Mouse (Mus musculus): ENCODE results near the gene Ivns1abp. TPM values are rescaled to one million over a fixed set of nuclear protein-coding genes. Genes with fewer than 3 reads are reported as not detected.
"Not testable (repeated sequence)": the region's sequence is repeated elsewhere in the genome, so short reads cannot be mapped to it uniquely, and the experiment has no call there.

Gene Ivns1abp
- polyA plus RNA-seq, 1 experiment from 2014 or later: 228 TPM

DNA sequence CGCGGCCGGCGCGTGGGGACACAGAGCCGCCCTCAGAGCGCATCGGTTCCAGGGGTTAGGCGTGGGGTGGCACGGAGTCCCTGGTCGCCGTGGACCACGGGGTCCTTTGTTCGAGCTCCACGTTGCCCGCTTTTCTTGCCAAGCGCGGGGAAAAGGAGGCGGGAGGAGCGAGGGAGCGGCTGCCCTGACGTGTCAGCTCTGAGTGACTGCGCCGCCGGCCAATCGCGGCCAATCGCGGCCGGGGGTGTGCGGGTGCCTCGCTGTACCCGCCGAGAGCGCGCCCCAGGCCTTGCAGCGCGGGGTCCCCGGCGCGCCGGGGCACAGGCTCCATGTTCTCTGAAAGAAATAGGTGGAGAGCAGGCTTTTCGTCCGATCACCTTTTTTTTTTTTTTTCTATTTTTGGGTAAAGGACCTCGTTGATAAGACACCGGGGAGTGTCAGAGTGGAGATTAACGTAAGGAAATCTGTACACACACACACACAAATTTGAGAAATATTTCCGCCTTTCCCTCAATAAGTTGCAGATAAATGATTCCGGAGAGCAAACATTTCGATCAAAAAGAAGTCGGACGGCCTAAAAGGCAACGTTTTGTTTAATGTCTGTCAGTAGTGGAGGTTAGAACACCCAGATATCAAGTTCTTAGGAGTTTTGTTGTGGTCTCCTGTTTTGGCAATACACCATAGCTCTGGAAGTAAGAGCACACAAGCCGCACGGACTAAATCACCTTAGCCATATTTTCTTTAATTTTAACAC lies 1.0 kb downstream of the Ivns1abp start:
- H3K9me3 ChIP-seq (replicated peaks; ENCODE audit: control insufficient read depth, low read length): no peaks in the 10 kb centered on the region
- 1% methylated on average over 55 of the region's 55 CpGs for WGBS (ENCODE audit: insufficient replicate concordance)
- H3K4me2 ChIP-seq: peak overlapping the region; percentile 83
- peak overlapping the region; percentile 97 for H3K4me3 ChIP-seq (ENCODE audit: low read depth, low read length)
- ATAC-seq (replicated peaks; ENCODE audit: insufficient number of reproducible peaks, low FRiP score, low TSS enrichment): peak; percentile 83
- H3K9ac ChIP-seq (ENCODE audit: low read depth, low read length): peak overlapping the region; percentile 99
- peak overlapping the region; percentile 95 for H3K27ac ChIP-seq (ENCODE audit: low read depth, low read length)
- H3K27me3 ChIP-seq (ENCODE audit: control insufficient read depth, insufficient read depth, low read length): no peaks in the 10 kb centered on the region
- H3K4me1 ChIP-seq (ENCODE audit: control insufficient read depth, insufficient read depth, low read length): peaks cover 33% of the 10 kb centered on the region
- H3K36me3 ChIP-seq (ENCODE audit: control insufficient read depth, insufficient read depth, low read length): 0 out of 2 replicates have a peak, but pooled peaks cover 2% of the 10 kb centered on the region

DNA sequence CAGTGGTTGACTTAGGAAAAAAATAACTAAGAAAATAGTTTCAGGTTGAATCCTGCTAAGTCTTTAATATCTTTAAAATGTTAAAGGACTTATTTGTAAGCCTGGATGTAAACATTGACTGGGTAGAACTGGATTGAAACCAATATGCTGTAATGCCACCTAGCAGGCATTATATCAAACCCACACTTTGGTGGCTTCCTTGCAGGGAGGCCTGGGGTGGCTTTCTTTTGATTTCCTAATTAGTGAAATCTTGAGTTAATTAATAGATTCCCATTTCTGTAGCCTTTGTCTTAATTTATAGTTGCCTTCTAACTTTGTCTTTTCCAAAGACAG lies 1.6 kb downstream of the Ivns1abp start:
- peak overlapping the region; percentile 99 for H3K9ac ChIP-seq (ENCODE audit: low read depth, low read length)
- ATAC-seq (replicated peaks; ENCODE audit: insufficient number of reproducible peaks, low FRiP score, low TSS enrichment): no peak
- H3K36me3 ChIP-seq (ENCODE audit: control insufficient read depth, insufficient read depth, low read length): 0 out of 2 replicates have a peak, but pooled peaks cover 2% of the 10 kb centered on the region
- H3K4me2 ChIP-seq: peak overlapping the region; percentile 83
- H3K4me3 ChIP-seq (ENCODE audit: low read depth, low read length): peak overlapping the region; percentile 97
- H3K9me3 ChIP-seq (replicated peaks; ENCODE audit: control insufficient read depth, low read length): no peaks in the 10 kb centered on the region
- H3K27me3 ChIP-seq (ENCODE audit: control insufficient read depth, insufficient read depth, low read length): no peaks in the 10 kb centered on the region
- H3K4me1 ChIP-seq (ENCODE audit: control insufficient read depth, insufficient read depth, low read length): peaks cover 30% of the 10 kb centered on the region
- H3K27ac ChIP-seq (ENCODE audit: low read depth, low read length): peak overlapping the region; percentile 95; the same call in 1 of the 2 replicates

DNA sequence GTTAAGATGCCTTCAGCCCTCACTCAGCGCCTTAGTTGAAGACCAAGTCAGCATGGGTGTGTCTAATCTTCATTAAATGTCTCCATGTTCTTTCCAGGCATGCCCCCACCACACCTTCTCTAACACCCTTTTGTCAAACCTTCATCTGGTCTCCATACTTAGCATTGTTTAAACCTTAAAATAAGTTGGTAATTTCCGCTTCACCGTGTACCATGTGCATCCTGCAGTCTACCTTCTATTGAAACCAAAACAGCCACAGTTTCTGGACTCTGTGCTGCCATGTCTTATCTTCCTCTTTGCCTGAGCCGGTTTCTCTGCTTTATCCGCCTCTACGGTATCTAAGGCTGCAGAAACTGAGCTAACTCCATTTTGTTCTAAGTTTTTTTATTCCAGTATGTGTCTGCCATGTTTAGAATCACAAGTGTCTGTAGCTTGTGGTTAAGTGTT lies 2.4 kb downstream of the Ivns1abp start:
- ATAC-seq (replicated peaks; ENCODE audit: insufficient number of reproducible peaks, low FRiP score, low TSS enrichment): no peak
- peak overlapping the region; percentile 56 for H3K9ac ChIP-seq (ENCODE audit: low read depth, low read length)
- peak overlapping the region; percentile 97 for H3K4me3 ChIP-seq (ENCODE audit: low read depth, low read length)
- H3K9me3 ChIP-seq (replicated peaks; ENCODE audit: control insufficient read depth, low read length): no peaks in the 10 kb centered on the region
- H3K36me3 ChIP-seq (ENCODE audit: control insufficient read depth, insufficient read depth, low read length): peaks cover 10% of the 10 kb centered on the region
- H3K4me1 ChIP-seq (ENCODE audit: control insufficient read depth, insufficient read depth, low read length): peaks cover 25% of the 10 kb centered on the region
- H3K4me2 ChIP-seq: peak overlapping the region; percentile 83
- H3K27me3 ChIP-seq (ENCODE audit: control insufficient read depth, insufficient read depth, low read length): no peaks in the 10 kb centered on the region
- peak overlapping the region; percentile 6; the same call in 1 of the 2 replicates for H3K27ac ChIP-seq (ENCODE audit: low read depth, low read length)
- 10% methylated on average over 6 of the region's 6 CpGs for WGBS (ENCODE audit: insufficient replicate concordance)

DNA sequence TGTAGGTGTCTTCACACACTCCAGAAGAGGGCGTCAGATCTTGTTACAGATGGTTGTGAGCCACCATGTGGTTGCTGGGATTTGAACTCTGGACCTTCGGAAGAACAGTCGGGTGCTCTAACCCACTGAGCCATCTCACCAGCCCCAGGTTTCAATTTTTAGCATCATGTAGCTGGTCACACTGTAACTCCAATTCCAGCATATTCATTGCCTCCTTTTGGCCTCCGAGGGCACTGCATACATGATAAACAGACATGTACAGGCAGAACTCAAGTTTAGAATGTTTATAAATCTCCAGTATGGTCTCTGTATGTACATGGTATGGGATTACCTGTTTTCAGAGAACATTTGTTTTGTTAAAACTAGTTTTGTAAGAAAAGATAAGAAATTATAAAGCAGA lies 4.0 kb downstream of the Ivns1abp start:
- Histone ChIP-seq H3K4me1 (ENCODE audit: control insufficient read depth, insufficient read depth, low read length) (peaks cover 13% of the 10 kb centered on the region), H3K36me3 (ENCODE audit: control insufficient read depth, insufficient read depth, low read length) (peaks cover 19% of the 10 kb centered on the region)
- H3K9me3 ChIP-seq (replicated peaks; ENCODE audit: control insufficient read depth, low read length); H3K9ac ChIP-seq (ENCODE audit: low read depth, low read length); H3K4me3 ChIP-seq (ENCODE audit: low read depth, low read length); H3K4me2 ChIP-seq; H3K27me3 ChIP-seq (ENCODE audit: control insufficient read depth, insufficient read depth, low read length); ATAC-seq (replicated peaks; ENCODE audit: insufficient number of reproducible peaks, low FRiP score, low TSS enrichment); H3K27ac ChIP-seq (ENCODE audit: low read depth, low read length): not testable (repeated sequence)
- 71% methylated on average over 4 of the region's 4 CpGs for WGBS (ENCODE audit: insufficient replicate concordance)

DNA sequence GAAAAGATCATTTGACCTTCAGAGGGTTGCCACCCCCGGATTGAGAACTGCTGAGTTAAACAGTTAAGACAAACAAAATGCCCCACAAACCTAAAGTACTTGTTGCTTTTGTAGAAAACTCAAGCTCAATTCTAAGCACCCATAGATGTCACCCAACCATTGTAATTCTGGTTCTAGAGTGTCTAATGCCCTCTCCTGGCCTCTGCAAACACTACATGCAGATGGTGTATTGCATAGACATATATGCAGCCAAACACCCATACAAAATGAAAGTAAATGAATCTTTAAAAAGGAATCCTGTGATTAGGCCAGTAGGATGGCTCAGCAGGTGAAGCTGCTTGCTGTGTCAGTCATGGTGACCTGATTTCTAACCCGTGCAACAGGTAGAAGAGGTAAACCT lies 8.6 kb downstream of the Ivns1abp start:
- Histone ChIP-seq H3K9me3 (replicated peaks; ENCODE audit: control insufficient read depth, low read length) (no peaks in the 10 kb centered on the region), H3K27me3 (ENCODE audit: control insufficient read depth, insufficient read depth, low read length) (no peaks in the 10 kb centered on the region), H3K4me2 (no peak overlapping the region), H3K4me1 (ENCODE audit: control insufficient read depth, insufficient read depth, low read length) (0 out of 2 replicates have a peak, but pooled peaks cover 3% of the 10 kb centered on the region), H3K27ac (ENCODE audit: low read depth, low read length) (no peak overlapping the region), H3K4me3 (ENCODE audit: low read depth, low read length) (no peak overlapping the region), H3K9ac (ENCODE audit: low read depth, low read length) (no peak overlapping the region), H3K36me3 (ENCODE audit: control insufficient read depth, insufficient read depth, low read length) (peaks cover 36% of the 10 kb centered on the region)
- no peak for ATAC-seq (replicated peaks; ENCODE audit: insufficient number of reproducible peaks, low FRiP score, low TSS enrichment)
- WGBS (ENCODE audit: insufficient replicate concordance): 83% methylated on average over 2 of the region's 2 CpGs

DNA sequence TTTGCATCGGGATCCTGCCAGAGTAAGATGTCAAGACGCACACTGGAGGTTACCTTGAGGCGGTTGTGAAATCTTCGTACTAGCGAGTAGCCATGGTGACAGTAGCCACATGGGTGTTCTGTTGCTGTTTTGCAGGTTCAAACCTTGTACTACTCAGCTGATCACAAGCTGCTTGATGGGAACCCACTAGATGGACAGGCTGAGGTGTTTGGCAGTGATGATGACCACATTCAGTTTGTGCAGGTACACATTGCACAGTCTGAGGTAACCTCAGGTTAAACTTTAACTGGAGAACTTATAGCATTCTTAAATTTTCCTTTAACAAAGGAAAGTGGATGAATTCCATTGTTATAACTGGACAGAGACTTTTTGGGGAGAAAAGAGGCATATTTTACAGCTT lies 11.7 kb downstream of the Ivns1abp start:
- Histone ChIP-seq H3K27me3 (ENCODE audit: control insufficient read depth, insufficient read depth, low read length) (no peaks in the 10 kb centered on the region), H3K9ac (ENCODE audit: low read depth, low read length) (no peak overlapping the region), H3K36me3 (ENCODE audit: control insufficient read depth, insufficient read depth, low read length) (peaks cover 59% of the 10 kb centered on the region), H3K4me2 (no peak overlapping the region), H3K4me3 (ENCODE audit: low read depth, low read length) (no peak overlapping the region), H3K9me3 (replicated peaks; ENCODE audit: control insufficient read depth, low read length) (no peaks in the 10 kb centered on the region), H3K4me1 (ENCODE audit: control insufficient read depth, insufficient read depth, low read length) (no peaks in the 10 kb centered on the region), H3K27ac (ENCODE audit: low read depth, low read length) (no peak overlapping the region)
- ATAC-seq (replicated peaks; ENCODE audit: insufficient number of reproducible peaks, low FRiP score, low TSS enrichment): no peak
- 92% methylated on average over 5 of the region's 5 CpGs for WGBS (ENCODE audit: insufficient replicate concordance)

DNA sequence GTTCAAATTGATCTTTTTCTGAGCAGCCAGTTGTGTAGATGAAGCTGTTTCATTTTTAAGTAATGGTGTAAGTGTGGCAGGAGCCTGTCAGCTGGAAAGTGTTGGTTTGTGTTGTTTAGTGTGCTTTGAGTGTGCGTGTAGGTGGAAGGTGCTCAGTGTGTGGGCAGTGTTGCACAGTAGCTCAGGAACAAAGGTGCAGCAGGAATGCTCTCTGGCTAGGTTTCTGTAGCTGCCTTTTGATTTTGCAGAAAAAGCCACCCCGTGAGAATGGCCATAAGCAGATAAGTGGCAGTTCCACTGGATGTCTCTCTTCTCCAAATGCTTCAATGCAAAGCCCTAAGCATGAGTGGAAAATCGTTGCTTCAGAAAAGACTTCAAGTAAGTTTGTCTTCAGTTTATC lies 15.1 kb downstream of the Ivns1abp start:
- Histone ChIP-seq H3K27ac (ENCODE audit: low read depth, low read length) (no peak overlapping the region), H3K9me3 (replicated peaks; ENCODE audit: control insufficient read depth, low read length) (no peaks in the 10 kb centered on the region), H3K27me3 (ENCODE audit: control insufficient read depth, insufficient read depth, low read length) (no peaks in the 10 kb centered on the region), H3K4me2 (no peak overlapping the region), H3K36me3 (ENCODE audit: control insufficient read depth, insufficient read depth, low read length) (peaks cover 57% of the 10 kb centered on the region), H3K9ac (ENCODE audit: low read depth, low read length) (no peak overlapping the region), H3K4me3 (ENCODE audit: low read depth, low read length) (no peak overlapping the region), H3K4me1 (ENCODE audit: control insufficient read depth, insufficient read depth, low read length) (no peaks in the 10 kb centered on the region)
- WGBS (ENCODE audit: insufficient replicate concordance): 85% methylated on average over 3 of the region's 3 CpGs
- no peak for ATAC-seq (replicated peaks; ENCODE audit: insufficient number of reproducible peaks, low FRiP score, low TSS enrichment)

DNA sequence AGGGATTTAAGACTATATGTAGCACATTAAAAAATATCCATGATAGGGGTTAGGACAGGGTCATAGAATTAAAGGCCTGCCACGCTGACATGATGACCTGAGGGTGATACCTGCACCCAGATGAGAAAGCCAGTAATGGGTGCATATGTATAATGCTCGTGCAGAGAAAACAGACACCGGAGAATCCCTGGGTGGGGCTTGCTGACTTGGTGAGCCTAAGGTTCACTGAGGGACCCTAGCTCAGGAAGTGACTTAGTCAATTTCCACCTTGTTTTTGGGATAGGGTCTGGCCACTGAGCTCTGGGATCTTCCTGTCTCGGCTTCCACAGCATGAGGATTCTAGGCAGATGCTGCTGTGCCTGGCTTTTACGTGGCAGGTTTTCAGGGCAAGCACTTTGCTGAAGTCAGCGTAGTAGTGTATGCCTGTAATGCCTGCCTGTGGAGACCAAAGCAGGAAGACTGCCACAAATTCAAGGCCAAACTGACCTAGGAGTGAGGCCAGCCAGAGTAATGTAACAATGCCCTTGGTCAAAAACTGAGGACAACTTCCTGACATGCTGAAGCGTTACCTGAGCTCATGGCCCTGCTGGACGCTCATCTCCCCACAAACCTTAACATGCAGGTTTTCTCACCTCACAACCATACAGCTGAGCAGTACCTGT lies 22.8 kb downstream of the Ivns1abp start:
- H3K4me3 ChIP-seq (ENCODE audit: low read depth, low read length): no peak overlapping the region
- H3K27me3 ChIP-seq (ENCODE audit: control insufficient read depth, insufficient read depth, low read length): no peaks in the 10 kb centered on the region
- peaks cover 40% of the 10 kb centered on the region for H3K36me3 ChIP-seq (ENCODE audit: control insufficient read depth, insufficient read depth, low read length)
- 82% methylated on average over 8 of the region's 8 CpGs for WGBS (ENCODE audit: insufficient replicate concordance)
- no peaks in the 10 kb centered on the region for H3K9me3 ChIP-seq (replicated peaks; ENCODE audit: control insufficient read depth, low read length)
- no peak overlapping the region for H3K9ac ChIP-seq (ENCODE audit: low read depth, low read length)
- no peak overlapping the region for H3K27ac ChIP-seq (ENCODE audit: low read depth, low read length)
- no peak for ATAC-seq (replicated peaks; ENCODE audit: insufficient number of reproducible peaks, low FRiP score, low TSS enrichment)
- no peaks in the 10 kb centered on the region for H3K4me1 ChIP-seq (ENCODE audit: control insufficient read depth, insufficient read depth, low read length)
- no peak overlapping the region for H3K4me2 ChIP-seq

Measured in heart, embryonic 11.5 days (tissue).